9 mouse cellular contexts compared by ENCODE assay signal in the genomic region with DNA sequence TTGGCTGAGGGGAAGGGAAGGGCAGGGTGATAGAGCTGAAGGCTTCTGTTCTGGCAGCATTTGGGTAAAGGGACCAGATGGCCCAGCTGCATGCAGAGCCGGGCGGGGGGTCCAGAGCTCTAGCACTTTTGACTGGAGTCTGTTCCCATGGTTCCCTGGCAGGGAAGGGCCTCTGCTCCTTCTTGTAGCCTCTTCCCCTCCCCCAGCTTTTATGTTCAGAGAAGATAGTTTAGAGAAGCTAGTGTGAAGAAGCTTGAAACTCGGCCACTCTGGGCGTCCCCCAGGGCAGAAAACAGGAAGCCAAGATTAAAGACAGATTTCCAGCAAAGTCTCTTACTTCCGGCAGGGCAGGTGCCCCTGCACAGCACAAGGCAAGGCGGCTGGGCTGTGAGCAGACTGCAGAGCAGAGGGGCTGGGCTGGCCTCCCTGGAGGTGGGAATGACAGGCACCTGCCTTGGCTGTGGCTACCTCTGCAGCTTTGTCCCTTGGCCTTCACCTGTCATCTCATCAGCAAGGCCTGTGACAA. TPM values are rescaled to one million over a fixed set of nuclear protein-coding genes. Genes with fewer than 3 reads are reported as not detected.
DNase-seq lines count a peak whose midpoint lies in the region; ATAC-seq and TF ChIP-seq lines count a peak whose summit lies in the region.
"Had no signal": no experiment of that assay in that cellular context is flagged by ENCODE, and none has a peak within 500 bp of the region (broad histone marks: within the 10 kb centered on the region; RNA-seq: fewer than 3 reads in every experiment).

No protein-coding gene starts in this region.

- no peak overlapping the region for H3K4me3 ChIP-seq in intestine, embryonic 14.5 days (ENCODE audit: low read depth, low read length)
- no peak overlapping the region for H3K4me3 ChIP-seq in intestine, postnatal 0 days (ENCODE audit: low read depth, low read length)
- H3K4me3 ChIP-seq in hindbrain, embryonic 15.5 days = no peak overlapping the region

- H3K36me3 ChIP-seq in intestine, embryonic 14.5 days (ENCODE audit: control insufficient read depth, insufficient read depth, low read length) = no peaks in the 10 kb centered on the region
- no peaks in the 10 kb centered on the region for H3K36me3 ChIP-seq in intestine, postnatal 0 days (ENCODE audit: control insufficient read depth, insufficient read depth)
- no peaks in the 10 kb centered on the region for H3K36me3 ChIP-seq in hindbrain, embryonic 15.5 days

- H3K9me3 ChIP-seq in intestine, embryonic 14.5 days (ENCODE audit: control insufficient read depth, low read length) = no peaks in the 10 kb centered on the region
- H3K9me3 ChIP-seq in intestine, postnatal 0 days (ENCODE audit: control insufficient read depth) = no peaks in the 10 kb centered on the region
- no peaks in the 10 kb centered on the region for H3K9me3 ChIP-seq in hindbrain, embryonic 15.5 days

- peaks cover 8% of the 10 kb centered on the region for H3K4me1 ChIP-seq in intestine, embryonic 14.5 days (replicated peaks; ENCODE audit: control insufficient read depth, insufficient read depth, low read length)
- peaks cover 8% of the 10 kb centered on the region for H3K4me1 ChIP-seq in intestine, postnatal 0 days (replicated peaks; ENCODE audit: control insufficient read depth, insufficient read depth, low read length)
- peaks cover 14% of the 10 kb centered on the region for H3K4me1 ChIP-seq in hindbrain, embryonic 15.5 days (replicated peaks)

- 0 out of 2 replicates have a peak overlapping the region, but pooled peaks have one; percentile 22 for H3K27ac ChIP-seq in intestine, embryonic 14.5 days (ENCODE audit: low read depth)
- no peak overlapping the region; the same call in 1 of the 2 replicates for H3K27ac ChIP-seq in intestine, postnatal 0 days (ENCODE audit: low read depth, low read length)
- 0 out of 2 replicates have a peak overlapping the region, but pooled peaks have one; percentile 2 for H3K27ac ChIP-seq in hindbrain, embryonic 15.5 days (replicated peaks)

- TF ChIP-seq CTCF in intestine, postnatal 0 days (IDR thresholded peaks at IDR 0.05; ENCODE audit: low read depth) = no peak

- H3K27me3 ChIP-seq in intestine, embryonic 14.5 days (replicated peaks; ENCODE audit: control insufficient read depth, insufficient read depth, low read length) = no peaks in the 10 kb centered on the region
- H3K27me3 ChIP-seq in intestine, postnatal 0 days (replicated peaks; ENCODE audit: control insufficient read depth, insufficient read depth, low read length) = no peaks in the 10 kb centered on the region
- H3K27me3 ChIP-seq in hindbrain, embryonic 15.5 days = no peaks in the 10 kb centered on the region

- no peak for DNase-seq in intestine, embryonic 14.5 days (ENCODE audit: low spot score)
- peak; percentile 72 for DNase-seq in T-cell, adult 2 months (ENCODE audit: low spot score)
- DNase-seq in ovary, postnatal 36 days (ENCODE audit: low spot score) = no peak
- no peak for DNase-seq in gastrocnemius, postnatal 14 days
- no peak for DNase-seq in gastrocnemius, postnatal 10 days
- DNase-seq: lung, embryonic 14.5 days had no signal

- no peak for ATAC-seq in intestine, embryonic 14.5 days (replicated peaks; ENCODE audit: low FRiP score, low TSS enrichment, low read depth)
- ATAC-seq in intestine, postnatal 0 days = no peak
- peak; percentile 49; the same call in 1 of the 2 replicates for ATAC-seq in hindbrain, embryonic 15.5 days (ENCODE audit: low FRiP score, low read depth)
- ATAC-seq in monocyte, adult 5-6 weeks (replicated peaks; ENCODE audit: insufficient number of reproducible peaks, low FRiP score, low TSS enrichment, poor library complexity, severe bottlenecking) = peak; percentile 15

- 18% methylated on average over 6 of the region's 6 CpGs for WGBS in intestine, embryonic 14.5 days
- WGBS in intestine, postnatal 0 days = 33% methylated on average over 6 of the region's 6 CpGs
- 37% methylated on average over 6 of the region's 6 CpGs for WGBS in hindbrain, embryonic 15.5 days

- intact Hi-C loops in gastrocnemius, postnatal 14 days (cut with DNase I; ENCODE audit: low total_unique reads) = loop anchor here (5.0 to 10.0 kb wide), 3 partner anchors 34 to 166 kb away; a partner anchor contains a TSS

- H3K4me2 ChIP-seq in intestine, embryonic 14.5 days (ENCODE audit: low read length) = no peak overlapping the region
- no peak overlapping the region for H3K4me2 ChIP-seq in intestine, postnatal 0 days (replicated peaks; ENCODE audit: low read depth)
- no peak overlapping the region for H3K4me2 ChIP-seq in hindbrain, embryonic 15.5 days
- H3K4me2 ChIP-seq: lung, embryonic 14.5 days had no signal

- no peak overlapping the region for H3K9ac ChIP-seq in intestine, embryonic 14.5 days (ENCODE audit: low read length)
- no peak overlapping the region for H3K9ac ChIP-seq in intestine, postnatal 0 days (ENCODE audit: low read depth, low read length)
- H3K9ac ChIP-seq in hindbrain, embryonic 15.5 days = no peak overlapping the region
- H3K9ac ChIP-seq: lung, embryonic 14.5 days had no signal

RNA-seq across cellular contexts. Expression of a gene that starts 2.6 kb away (rescaled TPM):
- polyA plus RNA-seq in intestine, embryonic 14.5 days (2014; fragmentation: Nextera tagmentation; extraction: Ambion mirVana) = 28.0 and 31.4 TPM in 2 replicates
- polyA plus RNA-seq in intestine, postnatal 0 days (2015; fragmentation: Nextera tagmentation; extraction: Ambion mirVana) = 18.7 and 21.9 TPM in 2 replicates
- 36.6 and 44.5 TPM in 2 replicates for polyA plus RNA-seq in hindbrain, embryonic 15.5 days (2015; fragmentation: Nextera tagmentation; extraction: Ambion mirVana)
- 332 to 455 TPM (median 337 TPM) in 3 replicates for total RNA-seq in monocyte, adult 5-6 weeks (2017)
- 10 to 100 TPM; 14.5 to 19.3 TPM for total RNA-seq in gastrocnemius, postnatal 14 days (2021)
- total RNA-seq in gastrocnemius, postnatal 10 days (2021) = 10 to 100 TPM; 19.3 to 31.7 TPM

RNA-seq across cellular contexts. Expression of a gene that starts 30.3 kb away (rescaled TPM):
- polyA plus RNA-seq in intestine, embryonic 14.5 days (2014; fragmentation: Nextera tagmentation; extraction: Ambion mirVana) = not detected in 2 replicates
- polyA plus RNA-seq in intestine, postnatal 0 days (2015; fragmentation: Nextera tagmentation; extraction: Ambion mirVana) = not detected in 2 replicates
- not detected in 2 replicates for polyA plus RNA-seq in hindbrain, embryonic 15.5 days (2015; fragmentation: Nextera tagmentation; extraction: Ambion mirVana)
- total RNA-seq in monocyte, adult 5-6 weeks (2017) = not detected in 3 replicates
- not detected for total RNA-seq in gastrocnemius, postnatal 14 days (2021)
- not detected for total RNA-seq in gastrocnemius, postnatal 10 days (2021)
- polyA plus RNA-seq: lung, embryonic 14.5 days had no signal

RNA-seq across cellular contexts. Expression of a gene that starts 32.7 kb away (rescaled TPM):
- polyA plus RNA-seq in intestine, embryonic 14.5 days (2014; fragmentation: Nextera tagmentation; extraction: Ambion mirVana) = not detected in 2 replicates
- polyA plus RNA-seq in intestine, postnatal 0 days (2015; fragmentation: Nextera tagmentation; extraction: Ambion mirVana) = not detected in 2 replicates
- polyA plus RNA-seq in hindbrain, embryonic 15.5 days (2015; fragmentation: Nextera tagmentation; extraction: Ambion mirVana) = not detected in 2 replicates
- not detected in 3 replicates for total RNA-seq in monocyte, adult 5-6 weeks (2017)
- not detected for total RNA-seq in gastrocnemius, postnatal 14 days (2021)
- under 1 TPM in 1 of 2 experiments, not detected in 1; 0.14 TPM for total RNA-seq in gastrocnemius, postnatal 10 days (2021)
- polyA plus RNA-seq: lung, embryonic 14.5 days had no signal

RNA-seq across cellular contexts. Expression of a gene that starts 36.9 kb away (rescaled TPM):
- polyA plus RNA-seq in intestine, embryonic 14.5 days (2014; fragmentation: Nextera tagmentation; extraction: Ambion mirVana) = not detected in 2 replicates
- 0.05 and 0.09 TPM in 2 replicates for polyA plus RNA-seq in intestine, postnatal 0 days (2015; fragmentation: Nextera tagmentation; extraction: Ambion mirVana)
- polyA plus RNA-seq in hindbrain, embryonic 15.5 days (2015; fragmentation: Nextera tagmentation; extraction: Ambion mirVana) = 0.05 and 0.19 TPM in 2 replicates
- total RNA-seq in monocyte, adult 5-6 weeks (2017) = not detected in 3 replicates
- total RNA-seq in gastrocnemius, postnatal 14 days (2021) = under 1 TPM; 0.16 to 0.37 TPM
- total RNA-seq in gastrocnemius, postnatal 10 days (2021) = under 1 TPM; 0.09 TPM
- polyA plus RNA-seq: lung, embryonic 14.5 days had no signal

RNA-seq across cellular contexts. Expression of a gene that starts 44.8 kb away (rescaled TPM):
- polyA plus RNA-seq in intestine, embryonic 14.5 days (2014; fragmentation: Nextera tagmentation; extraction: Ambion mirVana) = not detected in 2 replicates
- not detected in 2 replicates for polyA plus RNA-seq in intestine, postnatal 0 days (2015; fragmentation: Nextera tagmentation; extraction: Ambion mirVana)
- 0.19 and 1.3 TPM in 2 replicates for polyA plus RNA-seq in hindbrain, embryonic 15.5 days (2015; fragmentation: Nextera tagmentation; extraction: Ambion mirVana)
- not detected in 3 replicates for total RNA-seq in monocyte, adult 5-6 weeks (2017)
- not detected for total RNA-seq in gastrocnemius, postnatal 14 days (2021)
- total RNA-seq in gastrocnemius, postnatal 10 days (2021) = not detected
- polyA plus RNA-seq: lung, embryonic 14.5 days had no signal

Comparison
In these comparisons a context has a peak if more than half of its experiments do, and no peak if none do; other contexts are left out.
1. ATAC-seq: peak in hindbrain, embryonic 15.5 days (single experiment) and monocyte, adult 5-6 weeks (single experiment); none in intestine, embryonic 14.5 days (single experiment) and intestine, postnatal 0 days (single experiment).
2. RNA of a gene that starts 2.6 kb away (total RNA-seq): 332 to 455 TPM in monocyte, adult 5-6 weeks; 19.3 to 31.7 TPM in gastrocnemius, postnatal 10 days and 14.5 to 19.3 TPM in gastrocnemius, postnatal 14 days; every median in the first group is over 10 times any median in the second.